Mouse (Mus musculus) right cerebral cortex, postnatal 25 days (tissue): ENCODE measurements around the gene Gmpr.
"Not testable (repeated sequence)": the region's sequence is repeated elsewhere in the genome, so short reads cannot be mapped to it uniquely, and the experiment has no call there.

Source experiments
- DNase-seq: peaks from one replicate; pipeline ENCODE4 v3.0.0; 2022

Gmpr gene

GRCm38 (mm10) chr13:45507274-45508229 lies at the start of gene Gmpr:
Gmpr (plus strand) TSS chr13:45507444.
- DNase-seq: peak; percentile 87

DNA sequence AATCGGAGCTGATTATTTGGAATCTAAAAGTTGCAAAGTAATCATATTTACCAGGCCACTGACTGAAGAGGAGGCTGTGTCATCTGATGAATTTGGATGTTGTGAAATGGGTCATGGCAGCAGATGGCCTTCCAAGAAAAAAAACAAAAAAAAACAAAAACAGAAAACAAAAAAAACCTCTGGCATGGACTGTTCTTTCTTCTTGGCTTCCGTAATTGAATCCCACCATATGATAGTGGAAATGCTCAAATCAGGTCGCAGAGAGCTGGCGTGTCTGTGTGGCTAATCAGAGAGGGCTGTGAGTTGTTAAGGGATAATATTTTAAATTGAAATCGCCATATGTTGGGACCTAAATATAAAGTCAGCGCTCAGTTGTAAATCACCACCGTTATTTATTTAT lies 49.8 kb upstream of the Gmpr start:
- no peak for DNase-seq

DNA sequence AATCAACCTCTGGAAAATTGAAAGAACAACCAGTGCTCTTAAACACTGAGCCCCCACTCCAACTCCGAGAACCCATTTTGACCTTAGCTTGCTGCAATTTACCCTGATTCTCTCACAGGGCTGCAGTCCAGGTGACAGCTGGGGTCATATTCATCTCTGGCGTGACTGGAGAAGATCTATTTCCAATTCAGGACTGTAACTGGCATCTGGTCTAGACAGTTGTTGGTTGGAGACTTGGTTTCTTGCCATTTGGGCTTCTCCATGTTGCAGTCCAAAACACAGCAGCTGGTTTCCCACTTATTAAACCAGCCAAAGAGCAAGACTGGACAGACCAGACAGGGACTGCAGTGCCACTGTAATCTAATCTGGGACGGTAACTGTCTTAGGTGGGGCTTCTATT lies 47.1 kb upstream of the Gmpr start:
- no peak for DNase-seq

- no peak for DNase-seq
These were observed 45.8 kb upstream of the Gmpr start for GRCm38 (mm10) chr13:45461370-45461958.

GRCm38 (mm10) chr13:45465616-45466015 lies 41.6 kb upstream of the Gmpr start:
- no peak for DNase-seq

DNA sequence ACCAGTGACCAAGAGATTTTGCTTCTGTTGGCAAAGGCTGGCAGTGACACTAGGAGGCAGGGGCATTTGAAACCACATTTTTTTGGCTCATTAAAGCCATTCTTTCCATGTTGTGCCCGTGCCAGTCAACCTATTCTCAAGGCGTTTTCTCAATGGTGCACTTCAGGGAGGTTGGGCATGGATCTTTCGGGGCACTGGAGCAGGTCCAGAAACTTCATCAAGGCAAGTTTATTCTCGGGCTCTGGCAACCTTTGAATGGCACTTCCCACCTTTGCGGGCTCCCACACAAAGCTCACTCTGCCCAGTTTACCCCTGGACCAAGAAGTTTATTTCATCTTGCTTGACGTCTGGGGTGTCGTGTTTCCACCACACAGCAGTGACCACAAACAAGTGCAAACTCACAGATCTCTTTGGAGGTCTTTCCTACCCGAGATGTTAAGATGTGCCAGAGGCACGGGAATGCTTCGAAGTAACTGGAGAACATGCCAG lies 41.2 kb upstream of the Gmpr start:
- no peak for DNase-seq

DNA sequence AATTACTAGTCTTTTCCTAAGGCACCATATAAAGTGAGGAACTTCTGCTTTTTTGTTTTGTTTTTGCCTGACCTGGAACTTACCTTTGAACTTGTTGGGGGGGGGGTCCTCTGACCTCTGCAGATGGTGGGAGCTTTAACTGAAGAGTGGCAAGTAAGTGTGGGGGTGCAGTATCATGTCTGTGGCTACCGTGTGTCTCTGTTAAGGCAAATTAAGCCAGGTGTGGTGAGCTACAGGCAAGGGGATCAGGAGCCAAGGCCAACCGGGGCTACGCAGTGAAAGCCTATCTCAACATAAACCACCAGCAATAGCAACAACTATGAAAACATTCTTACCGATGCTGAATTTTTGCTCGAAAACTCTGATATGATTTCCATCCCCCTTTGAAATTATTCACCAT lies 38.5 kb upstream of the Gmpr start:
- DNase-seq: no peak

DNA sequence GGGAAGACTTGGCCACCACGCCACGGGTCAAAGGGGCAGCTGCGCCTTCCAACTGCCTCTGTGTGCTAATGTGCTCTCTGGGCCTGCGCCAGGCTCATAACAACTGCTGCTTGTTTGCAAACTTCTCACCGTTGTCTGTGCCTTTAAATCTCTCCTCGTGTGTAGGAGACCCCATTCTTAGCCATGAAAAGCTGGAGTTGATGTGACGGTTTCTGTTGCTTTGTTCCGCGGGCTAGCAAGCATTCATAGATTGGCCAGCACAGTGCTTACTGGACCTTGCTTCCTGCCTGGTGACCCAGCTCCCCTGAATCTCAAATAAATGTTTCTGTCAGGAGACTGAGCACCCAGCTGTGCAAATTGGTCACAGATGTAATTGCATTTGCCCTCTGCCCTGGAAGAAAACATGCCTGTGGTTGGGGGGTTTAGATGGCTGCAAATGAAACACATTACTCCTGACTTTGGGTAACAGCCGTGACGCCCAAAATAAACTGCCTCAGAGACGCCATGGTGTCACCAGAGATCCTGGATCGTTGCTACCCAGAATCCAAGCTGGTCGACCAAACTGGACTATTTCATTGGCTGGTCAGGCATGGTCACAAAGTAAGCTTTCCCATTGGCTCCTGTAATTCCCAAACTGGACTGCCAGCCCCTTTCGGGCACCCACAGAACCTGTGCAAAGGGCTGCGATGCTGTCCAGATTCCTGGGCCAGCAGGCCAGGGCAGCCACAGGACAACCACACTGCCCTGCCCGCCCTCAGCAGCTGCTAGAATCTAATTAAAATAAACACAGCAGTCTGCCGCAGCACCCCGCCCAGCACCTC lies 37.6 kb upstream of the Gmpr start:
- no peak for DNase-seq

DNA sequence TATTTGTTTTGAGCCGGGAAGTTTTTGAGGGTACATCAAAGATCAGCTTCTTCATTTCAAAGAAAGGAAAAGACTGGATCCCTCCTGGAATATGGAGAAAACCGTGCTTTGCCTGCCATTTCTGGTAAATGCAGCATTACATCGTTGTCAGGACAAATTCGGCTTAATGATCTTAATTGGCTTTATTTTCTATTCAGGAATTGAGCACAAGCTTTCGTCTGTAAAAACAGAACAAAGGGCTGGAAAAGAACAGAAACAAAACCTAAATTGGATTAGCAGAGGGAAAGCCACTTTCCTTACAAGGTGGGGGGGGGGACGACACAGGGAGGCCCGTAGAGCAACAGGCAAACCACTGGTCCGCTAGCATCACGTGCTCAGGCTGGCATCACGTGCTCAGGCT lies 33.9 kb upstream of the Gmpr start:
- DNase-seq: no peak

- no peak for DNase-seq
These were observed 31.9 kb upstream of the Gmpr start for GRCm38 (mm10) chr13:45475297-45475696.

DNA sequence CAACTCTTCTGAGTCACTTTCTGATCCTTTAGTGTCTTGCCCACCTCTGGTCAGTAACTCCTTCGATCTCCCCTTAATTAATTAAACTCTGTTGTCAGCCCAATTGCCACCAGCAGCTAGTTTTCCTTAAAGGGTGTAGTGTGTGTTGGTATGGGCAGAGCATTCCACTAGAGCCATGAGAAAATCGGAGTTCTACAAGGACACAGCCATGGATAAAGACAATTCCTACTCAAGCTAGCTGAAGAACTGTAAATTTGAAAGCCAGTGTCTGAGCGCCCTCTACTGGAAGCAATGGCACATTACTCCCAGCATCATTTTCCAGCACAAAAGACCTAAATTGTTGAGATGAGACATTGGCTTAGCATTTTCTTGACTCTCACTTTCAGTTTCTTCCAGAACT lies 30.1 kb upstream of the Gmpr start:
- peak; percentile 64 for DNase-seq

DNA sequence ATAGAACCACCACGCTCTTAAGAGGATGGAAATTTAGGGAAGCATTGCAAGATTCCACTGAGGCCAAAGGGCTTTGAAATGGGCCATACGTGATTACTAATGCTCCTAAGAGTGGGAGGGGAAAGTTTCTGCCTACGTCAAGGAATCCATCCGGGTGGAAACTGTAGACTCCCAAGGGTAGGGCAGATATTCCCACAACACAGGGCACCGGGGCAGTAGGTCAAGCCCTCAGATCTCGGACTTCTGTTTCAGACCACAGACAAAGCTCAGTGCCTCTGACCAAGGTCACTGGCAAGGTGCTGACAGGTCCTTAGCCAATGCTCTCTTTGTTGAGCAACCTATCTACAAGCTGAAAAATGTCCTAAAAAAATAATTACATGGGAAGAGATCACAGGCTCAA lies 27.3 kb upstream of the Gmpr start:
- no peak for DNase-seq

DNA sequence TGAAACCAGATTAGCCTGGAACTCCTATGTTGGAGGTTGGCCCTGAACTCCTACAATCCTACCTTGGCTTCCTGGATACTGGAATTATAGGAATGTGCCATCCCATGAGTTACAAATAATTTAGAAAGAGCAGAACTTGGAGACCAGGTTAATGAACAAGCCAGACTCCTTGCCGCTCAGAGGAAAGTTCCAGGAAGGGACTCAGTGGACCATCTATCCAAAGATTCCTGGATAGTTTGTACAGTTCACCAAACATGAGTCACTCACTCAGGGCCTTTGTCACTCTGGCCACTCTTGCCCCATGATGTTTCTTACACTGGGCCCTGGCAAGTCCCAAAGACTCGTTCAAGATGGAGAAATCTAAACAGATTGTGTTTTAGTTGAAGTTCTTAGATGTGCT lies 24.0 kb upstream of the Gmpr start:
- DNase-seq: no peak

DNA sequence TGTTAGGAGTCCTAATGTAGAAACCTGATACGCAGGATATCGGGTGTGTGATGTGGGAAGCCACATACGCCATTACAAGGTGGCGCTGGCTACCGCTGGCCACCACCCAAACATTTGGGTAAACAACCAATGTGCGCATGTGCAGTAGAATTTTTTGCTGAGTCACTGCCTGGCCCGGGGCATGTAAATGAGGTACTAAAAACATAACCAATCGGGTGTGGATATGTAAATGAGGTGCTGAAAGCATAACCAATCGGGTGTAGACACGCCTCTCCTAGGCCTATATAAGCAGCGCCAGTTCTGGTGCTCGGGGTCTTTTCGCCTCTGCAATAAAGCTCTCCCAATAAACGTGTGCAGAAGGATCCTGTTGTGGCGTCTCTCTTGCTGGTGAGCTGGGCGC lies 23.3 kb upstream of the Gmpr start:
- not testable (repeated sequence) for DNase-seq

GRCm38 (mm10) chr13:45485602-45486001 lies 21.6 kb upstream of the Gmpr start:
- no peak for DNase-seq

DNA sequence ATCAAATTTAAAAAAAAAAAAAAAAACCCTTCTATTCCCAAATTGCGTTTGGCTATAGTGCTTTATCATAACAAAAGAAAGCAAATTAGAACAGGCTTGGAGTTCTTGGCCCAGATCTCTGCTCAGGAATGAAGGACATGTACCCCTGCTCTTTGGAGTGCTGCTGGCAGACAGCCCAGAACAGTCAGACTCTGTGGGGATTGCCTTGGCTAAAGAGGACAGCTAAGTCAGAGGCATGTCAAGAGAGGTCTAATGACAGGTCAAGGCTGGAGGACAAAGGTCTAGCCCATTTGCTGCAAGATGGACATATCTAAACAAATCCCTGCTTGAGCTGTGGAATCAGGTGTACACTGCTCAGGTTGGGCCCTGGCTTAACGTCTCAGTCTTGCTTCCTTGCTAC lies 20.6 kb upstream of the Gmpr start:
- DNase-seq: no peak

- DNase-seq: no peak
These were observed 15.1 kb upstream of the Gmpr start for GRCm38 (mm10) chr13:45491991-45492732.

DNA sequence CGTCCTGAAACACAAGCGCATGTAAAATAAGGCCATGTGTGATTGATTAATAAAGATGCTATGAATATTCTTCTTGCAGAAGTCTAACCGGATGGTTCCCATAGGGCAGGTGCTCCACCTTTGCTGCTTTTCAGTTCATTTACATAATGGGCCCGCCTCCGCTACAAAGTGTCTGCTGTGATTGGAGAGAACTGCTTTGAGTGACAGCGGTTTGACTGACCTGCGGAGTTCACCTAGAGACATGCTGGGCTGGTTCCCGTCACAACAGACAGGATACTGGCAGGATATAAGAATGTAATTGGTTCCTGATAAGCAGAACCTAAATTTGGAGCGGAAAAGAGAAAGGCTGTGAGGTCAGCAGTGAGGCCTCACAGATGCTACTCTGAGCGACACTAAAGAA lies 13.4 kb upstream of the Gmpr start:
- DNase-seq: no peak

GRCm38 (mm10) chr13:45498623-45499022 lies 8.6 kb upstream of the Gmpr start:
- DNase-seq: no peak

- DNase-seq: no peak
These were observed 7.9 kb upstream of the Gmpr start for GRCm38 (mm10) chr13:45499391-45499790.

DNA sequence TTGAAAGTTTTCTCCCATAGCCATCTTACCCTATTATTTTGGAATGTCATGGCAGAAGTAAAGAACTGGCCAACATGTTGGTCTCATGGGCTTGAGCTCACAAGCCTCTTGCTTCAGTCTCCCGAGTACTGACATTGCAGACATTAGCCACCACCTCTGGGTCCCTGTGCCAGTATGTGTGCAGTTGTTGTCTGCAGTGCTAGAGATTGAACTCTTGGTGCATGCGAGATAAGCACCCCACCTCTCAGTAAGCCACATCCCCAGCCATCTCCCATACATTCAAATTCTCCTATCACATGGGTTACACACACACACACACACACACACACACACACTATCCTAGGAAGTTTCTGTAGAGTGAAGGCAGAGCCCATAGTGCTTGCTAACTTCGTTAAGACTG lies 7.3 kb upstream of the Gmpr start:
- no peak for DNase-seq

DNA sequence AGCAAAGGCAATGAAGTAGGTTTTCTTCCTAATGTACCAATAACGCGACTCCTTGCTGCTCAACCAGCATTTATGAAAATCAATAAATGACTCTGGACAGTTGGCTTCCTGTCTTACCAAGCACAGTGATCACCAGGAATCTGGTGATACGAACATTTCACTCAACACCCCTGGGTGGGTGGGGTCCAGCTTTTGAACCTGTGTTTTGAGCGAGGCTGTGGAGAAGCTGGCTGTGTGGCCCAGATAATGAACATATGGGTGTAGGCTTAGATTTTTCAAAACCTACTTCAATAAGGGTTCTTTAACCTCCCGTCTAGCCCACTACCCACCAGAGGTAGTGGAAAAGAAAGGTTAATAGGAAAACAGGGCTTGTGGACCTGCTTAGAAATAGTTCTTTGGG lies 4.5 kb upstream of the Gmpr start:
- DNase-seq: no peak

DNA sequence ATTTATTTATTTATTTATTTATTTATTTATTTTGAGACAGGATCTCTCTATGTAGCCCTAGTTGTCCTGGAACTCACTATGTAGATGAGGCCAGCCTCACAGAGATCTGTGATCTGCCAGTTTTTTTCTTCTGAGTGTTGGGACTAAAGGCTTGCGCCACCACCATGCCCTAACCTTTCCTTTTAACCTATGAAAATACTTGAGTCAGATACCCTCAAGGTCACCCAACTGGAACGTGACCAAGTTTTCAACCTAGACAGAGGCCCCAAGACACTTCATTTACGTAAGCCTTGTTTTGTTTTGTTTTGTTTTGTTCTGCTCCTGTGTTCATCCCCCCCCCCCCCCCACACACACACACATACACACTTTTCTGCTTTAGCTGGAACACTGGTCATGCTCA lies 1.7 kb upstream of the Gmpr start:
- DNase-seq: no peak
